Mouse (Mus musculus): ENCODE data around the gene Sass6.

GRCm38 (mm10) chr3:116641811-116642371 lies 47.1 kb downstream of the Sass6 start:
- TF ChIP-seq EP300 (IDR thresholded peaks at IDR 0.05) (no peak), CTCF (IDR thresholded peaks at IDR 0.05) (no peak)

Measured in lung, postnatal 0 days (tissue).